Mouse (Mus musculus) hindbrain, postnatal 0 days (tissue): ENCODE data around the gene Kmt5b. TPM values are rescaled to one million over a fixed set of nuclear protein-coding genes. Genes with fewer than 3 reads are reported as not detected.

ENCODE experiments used
- ATAC-seq: fragments of 200-750 bp; cut with Nextera tagmentation; 2 replicates; pipeline ENCODE4 v1.8.0; 2017; ENCODE audit warnings: mild to moderate bottlenecking, moderate TSS enrichment, moderate library complexity
- DNase-seq: peaks from one replicate; pipeline ENCODE4 v3.0.0-alpha.2; 2015; ENCODE audit warnings: low spot score
- H3K27ac ChIP-seq: fragments of 300-500 bp; sonication (generic); 2 replicates; pipeline ENCODE4 v1.5.1; 2014; ENCODE audit warnings: mild to moderate bottlenecking
- H3K27me3 ChIP-seq: fragments of 300-500 bp; sonication (generic); 2 replicates; pipeline ENCODE4 v1.6.1; 2014; ENCODE audit warnings: low read length, mixed read lengths; ENCODE audit not compliant: insufficient read depth
- H3K36me3 ChIP-seq: fragments of 300-500 bp; sonication (generic); 2 replicates; pipeline ENCODE4 v1.6.1; 2014; ENCODE audit warnings: low read length, mixed read lengths; ENCODE audit not compliant: insufficient read depth
- H3K4me1 ChIP-seq: fragments of 300-500 bp; sonication (generic); 2 replicates; pipeline ENCODE4 v1.6.1; 2014; ENCODE audit warnings: antibody characterized with exemption, low read length, mixed read lengths; ENCODE audit not compliant: insufficient read depth
- H3K4me2 ChIP-seq: fragments of 300-500 bp; sonication (generic); 2 replicates; pipeline ENCODE4 v1.6.1; 2014; ENCODE audit warnings: low read depth, mild to moderate bottlenecking, low read length, moderate library complexity, mixed read lengths
- H3K4me3 ChIP-seq: fragments of 300-500 bp; sonication (generic); 2 replicates; pipeline ENCODE4 v1.5.1; 2014; ENCODE audit warnings: low read length
- H3K9ac ChIP-seq: fragments of 300-500 bp; sonication (generic); replicated peaks from 2 replicates; pipeline ENCODE4 v1.6.1; 2014; ENCODE audit warnings: mild to moderate bottlenecking, low read length, moderate library complexity, mixed read lengths
- H3K9me3 ChIP-seq: fragments of 300-500 bp; sonication (generic); 2 replicates; pipeline ENCODE4 v1.6.1; 2016; ENCODE audit warnings: low read length, mixed read lengths
- CTCF ChIP-seq: IDR thresholded peaks from 2 replicates; pipeline ENCODE4 v1.5.1; 2016; ENCODE audit warnings: antibody characterized with exemption, control low read depth, low read depth
- WGBS: fragments of 180-500 bp; shearing (Covaris S2); extraction: QIAGEN DNeasy Blood & Tissue Kit; methylation state at CpG from one replicate; pipeline ENCODE4 v1.1.7; 2014; 5-methylcytosine and 5-hydroxymethylcytosine counted together
- polyA plus RNA-seq: library from polyadenylated mRNA; unstranded; fragments of >200 nt; fragmentation: Nextera tagmentation; extraction: Ambion mirVana; gene quantifications from 2 replicates; pipeline ENCODE4 v1.2.1, GENCODE M21; 2015
- total RNA-seq: library from RNA; depleted of rRNA; stranded (reverse); fragments of >200 nt; gene quantifications from 2 replicates; pipeline ENCODE4 v1.2.3, GENCODE M21; 2014

The Kmt5b gene
- total and polyA plus RNA-seq, 2 experiments from 2014 or later = 32.8 to 43.5 TPM

DNA sequence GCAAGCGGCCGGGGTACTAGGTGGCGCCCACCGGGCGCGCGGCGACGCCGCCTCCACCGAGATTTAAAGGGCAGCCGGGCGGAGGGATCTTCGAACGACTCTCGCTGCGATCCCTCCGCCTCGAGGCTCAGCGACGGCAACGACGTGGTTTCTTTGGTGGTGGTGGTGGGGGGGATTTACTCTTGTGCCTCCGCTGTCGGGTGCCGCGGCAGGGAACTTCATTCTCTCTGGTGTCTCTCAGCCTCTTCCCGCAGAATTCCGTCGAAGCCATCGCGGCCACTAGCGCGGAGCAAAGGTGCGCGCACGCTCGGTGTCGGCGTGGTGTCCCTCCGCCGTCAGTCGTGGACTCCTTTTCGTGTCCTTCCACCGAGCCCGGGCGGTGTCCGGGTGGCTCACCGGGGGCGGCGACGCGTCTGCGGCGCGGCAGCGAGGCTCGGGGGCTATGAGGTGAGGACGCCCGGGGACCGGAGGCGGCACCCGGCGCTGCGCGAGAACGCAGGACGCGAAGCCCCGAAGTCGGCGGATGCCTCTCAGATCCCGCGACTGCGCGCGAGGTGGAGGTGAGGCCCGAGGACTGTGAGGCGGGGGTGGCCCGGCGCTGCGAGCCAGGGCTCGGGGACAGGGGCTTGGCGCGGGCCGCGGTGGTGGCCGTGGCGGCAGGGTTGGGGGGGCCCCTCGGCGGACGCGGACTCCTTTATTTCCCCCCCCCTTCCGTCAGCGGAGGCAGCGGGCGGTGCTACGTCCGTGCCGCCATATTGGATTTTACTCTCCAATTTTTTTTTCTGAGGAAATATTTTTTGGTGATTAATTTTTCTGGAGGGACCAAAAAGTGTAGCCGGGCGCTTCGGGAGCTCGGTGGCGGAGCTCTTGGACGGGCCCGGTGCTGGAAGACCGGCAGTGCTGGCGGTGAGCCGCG lies 818 bp downstream of the Kmt5b start:
- TF ChIP-seq CTCF = no peak
- Histone ChIP-seq H3K4me2 (peak overlapping the region; percentile 63), H3K9ac (peak overlapping the region; percentile 100), H3K4me3 (peak overlapping the region; percentile 95), H3K4me1 (peaks cover 16% of the 10 kb centered on the region), H3K36me3 (no peaks in the 10 kb centered on the region), H3K9me3 (no peaks in the 10 kb centered on the region), H3K27ac (peak overlapping the region; percentile 100), H3K27me3 (no peaks in the 10 kb centered on the region)
- ATAC-seq (peak; percentile 59), DNase-seq (peak; percentile 98)
- WGBS = under 1% methylated on average over 108 of the region's 111 CpGs

- Histone ChIP-seq H3K4me3 (peak overlapping the region; percentile 95), H3K4me2 (peak overlapping the region; percentile 63), H3K9me3 (no peaks in the 10 kb centered on the region), H3K27ac (peak overlapping the region; percentile 100), H3K36me3 (no peaks in the 10 kb centered on the region), H3K4me1 (peaks cover 16% of the 10 kb centered on the region), H3K27me3 (no peaks in the 10 kb centered on the region), H3K9ac (peak overlapping the region; percentile 100)
- no peak; the same call in 1 of the 2 replicates for TF ChIP-seq CTCF
- WGBS = 2% methylated on average over 54 of the region's 60 CpGs
- ATAC-seq (peak; percentile 91), DNase-seq (peak; percentile 95)
Measured at GRCm38 (mm10) chr19:3768697-3769383, 1.6 kb downstream of the Kmt5b start.

- WGBS = 83% methylated on average over 6 of the region's 6 CpGs
- no peak for TF ChIP-seq CTCF
- H3K9ac ChIP-seq = no peak overlapping the region
- no peaks in the 10 kb centered on the region for H3K9me3 ChIP-seq
- peak overlapping the region; percentile 95 for H3K4me3 ChIP-seq
- H3K4me1 ChIP-seq = peaks cover 16% of the 10 kb centered on the region
- no peaks in the 10 kb centered on the region for H3K27me3 ChIP-seq
- H3K27ac ChIP-seq = no peak overlapping the region
- DNase-seq (no peak), ATAC-seq (no peak)
- no peaks in the 10 kb centered on the region for H3K36me3 ChIP-seq
- peak overlapping the region; percentile 63 for H3K4me2 ChIP-seq
Measured at GRCm38 (mm10) chr19:3769533-3769932, 2.3 kb downstream of the Kmt5b start.

DNA sequence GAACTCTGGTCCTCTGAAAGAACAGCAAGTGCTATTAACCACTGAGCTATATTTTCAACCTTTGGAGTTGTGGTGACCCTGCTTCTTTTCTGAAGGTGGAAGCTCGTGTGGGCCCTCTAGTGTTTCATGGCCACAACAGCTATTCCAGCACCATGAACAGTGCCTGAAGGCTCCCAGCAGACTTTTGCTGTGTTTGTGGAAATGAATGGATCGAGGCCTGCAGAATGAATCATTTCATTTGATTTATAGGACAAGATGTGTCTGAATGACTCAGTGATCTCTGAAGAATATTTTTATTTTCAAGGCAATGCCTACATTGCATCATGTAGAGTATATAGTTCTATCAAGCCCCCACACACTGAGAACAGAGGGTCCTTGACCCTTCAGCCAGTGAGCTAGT lies 6.9 kb downstream of the Kmt5b start:
- H3K4me1 ChIP-seq = peaks cover 7% of the 10 kb centered on the region
- 70% methylated on average over 2 of the region's 2 CpGs for WGBS
- H3K27me3 ChIP-seq = no peaks in the 10 kb centered on the region
- no peak overlapping the region for H3K4me2 ChIP-seq
- no peaks in the 10 kb centered on the region for H3K9me3 ChIP-seq
- H3K4me3 ChIP-seq = no peak overlapping the region
- DNase-seq = no peak
- no peak overlapping the region for H3K9ac ChIP-seq
- TF ChIP-seq CTCF = peak; percentile 33; the same call in 1 of the 2 replicates
- no peaks in the 10 kb centered on the region for H3K36me3 ChIP-seq
- ATAC-seq = no peak
- no peak overlapping the region for H3K27ac ChIP-seq

- Histone ChIP-seq H3K27me3 (no peaks in the 10 kb centered on the region), H3K27ac (no peak overlapping the region), H3K36me3 (0 out of 2 replicates have a peak, but pooled peaks cover under 1% of the 10 kb centered on the region), H3K4me1 (no peaks in the 10 kb centered on the region), H3K9me3 (no peaks in the 10 kb centered on the region), H3K9ac (no peak overlapping the region), H3K4me2 (no peak overlapping the region), H3K4me3 (no peak overlapping the region)
- DNase-seq = no peak
- 84% methylated on average over 8 of the region's 8 CpGs for WGBS
- ATAC-seq = no peak
- no peak for TF ChIP-seq CTCF
Measured at GRCm38 (mm10) chr19:3778713-3779112, 11.5 kb downstream of the Kmt5b start.

DNA sequence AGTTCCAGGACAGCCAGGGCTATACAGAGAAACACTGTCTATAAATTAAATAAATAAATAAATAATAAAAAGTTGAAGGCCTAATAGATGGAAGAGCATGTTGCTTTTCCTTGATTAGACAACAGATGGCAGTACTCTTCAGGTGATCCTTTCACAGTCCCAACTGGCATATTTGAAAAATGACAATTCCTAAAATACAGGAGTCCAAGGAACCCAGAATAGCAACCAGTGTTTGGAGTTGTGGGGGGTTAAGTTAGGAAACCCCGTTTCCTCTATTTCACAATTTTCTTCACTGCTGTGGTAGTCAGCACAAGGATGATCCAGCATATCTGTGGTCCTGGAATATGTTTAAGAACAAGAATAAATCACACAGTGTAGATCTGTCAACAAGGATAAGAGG lies 22.9 kb downstream of the Kmt5b start:
- Histone ChIP-seq H3K36me3 (peaks cover 37% of the 10 kb centered on the region), H3K4me2 (no peak overlapping the region), H3K4me1 (no peaks in the 10 kb centered on the region), H3K4me3 (no peak overlapping the region), H3K9ac (no peak overlapping the region), H3K27ac (no peak overlapping the region), H3K9me3 (no peaks in the 10 kb centered on the region), H3K27me3 (no peaks in the 10 kb centered on the region)
- ATAC-seq = no peak
- WGBS = 83% methylated on average over 1 of the region's 1 CpGs
- TF ChIP-seq CTCF = peak; percentile 32
- DNase-seq = peak; percentile 25
